Mouse (Mus musculus): ENCODE data around the gene P2rx5. TPM values are rescaled to one million over a fixed set of nuclear protein-coding genes. Genes with fewer than 3 reads are reported as not detected.

Gene P2rx5
- polyA plus RNA-seq, 1 experiment from 2014 or later: 1.8 TPM

GRCm38 (mm10) chr11:73146026-73146974 lies 13.9 kb upstream of the P2rx5 start:
- H3K9ac ChIP-seq: no peak overlapping the region
- 0 out of 2 replicates have a peak, but pooled peaks have one; percentile 39 for ATAC-seq (ENCODE audit: insufficient number of reproducible peaks, low FRiP score)
- H3K4me3 ChIP-seq: no peak overlapping the region
- no peaks in the 10 kb centered on the region for H3K36me3 ChIP-seq
- no peaks in the 10 kb centered on the region for H3K9me3 ChIP-seq (replicated peaks)
- H3K27me3 ChIP-seq (replicated peaks): no peaks in the 10 kb centered on the region
- WGBS: 61% methylated on average over 11 of the region's 11 CpGs
- H3K27ac ChIP-seq (ENCODE audit: poor library complexity, severe bottlenecking): no peak overlapping the region
- H3K4me1 ChIP-seq (replicated peaks): peaks cover 14% of the 10 kb centered on the region
- no peak overlapping the region for H3K4me2 ChIP-seq

GRCm38 (mm10) chr11:73146975-73147365 lies 13.3 kb upstream of the P2rx5 start:
- Histone ChIP-seq H3K4me2 (no peak overlapping the region), H3K27ac (ENCODE audit: poor library complexity, severe bottlenecking) (no peak overlapping the region), H3K9ac (no peak overlapping the region), H3K4me1 (replicated peaks) (peaks cover 14% of the 10 kb centered on the region), H3K9me3 (replicated peaks) (no peaks in the 10 kb centered on the region), H3K27me3 (replicated peaks) (no peaks in the 10 kb centered on the region), H3K4me3 (no peak overlapping the region), H3K36me3 (no peaks in the 10 kb centered on the region)
- ATAC-seq (ENCODE audit: insufficient number of reproducible peaks, low FRiP score): no peak
- 42% methylated on average over 7 of the region's 7 CpGs for WGBS

GRCm38 (mm10) chr11:73148209-73148608 lies 12.0 kb upstream of the P2rx5 start:
- 78% methylated on average over 9 of the region's 9 CpGs for whole genome bisulfite sequencing
- no peak overlapping the region for H3K4me2 ChIP-seq

GRCm38 (mm10) chr11:73155071-73155470 lies 5.2 kb upstream of the P2rx5 start:
- peaks cover 38% of the 10 kb centered on the region for H3K27me3 ChIP-seq (replicated peaks)
- no peak for ATAC-seq (ENCODE audit: insufficient number of reproducible peaks, low FRiP score)

More at GRCm38 (mm10) chr11:73148209-73148608, 12.0 kb upstream of the P2rx5 start:
- Histone ChIP-seq H3K4me1 (replicated peaks) (peaks cover 14% of the 10 kb centered on the region), H3K9ac (no peak overlapping the region), H3K27ac (ENCODE audit: poor library complexity, severe bottlenecking) (no peak overlapping the region), H3K4me3 (no peak overlapping the region), H3K9me3 (replicated peaks) (no peaks in the 10 kb centered on the region), H3K36me3 (no peaks in the 10 kb centered on the region), H3K27me3 (replicated peaks) (no peaks in the 10 kb centered on the region)
- no peak for ATAC-seq (ENCODE audit: insufficient number of reproducible peaks, low FRiP score)

GRCm38 (mm10) chr11:73160811-73161200 lies 585 bp downstream of the P2rx5 start:
- Histone ChIP-seq H3K4me1 (replicated peaks) (peaks cover 20% of the 10 kb centered on the region), H3K4me2 (peak overlapping the region; percentile 94), H3K36me3 (no peaks in the 10 kb centered on the region), H3K9me3 (replicated peaks) (no peaks in the 10 kb centered on the region), H3K4me3 (peak overlapping the region; percentile 57), H3K9ac (peak overlapping the region; percentile 81), H3K27me3 (replicated peaks) (peaks cover 48% of the 10 kb centered on the region), H3K27ac (ENCODE audit: poor library complexity, severe bottlenecking) (0 out of 2 replicates have a peak overlapping the region, but pooled peaks have one; percentile 20)
- no peak for ATAC-seq (ENCODE audit: insufficient number of reproducible peaks, low FRiP score)
- 18% methylated on average over 6 of the region's 6 CpGs for WGBS

More at GRCm38 (mm10) chr11:73155071-73155470, 5.2 kb upstream of the P2rx5 start:
- Histone ChIP-seq H3K36me3 (no peaks in the 10 kb centered on the region), H3K4me2 (no peak overlapping the region), H3K9me3 (replicated peaks) (no peaks in the 10 kb centered on the region), H3K4me3 (no peak overlapping the region), H3K9ac (no peak overlapping the region), H3K4me1 (replicated peaks) (peaks cover 4% of the 10 kb centered on the region), H3K27ac (ENCODE audit: poor library complexity, severe bottlenecking) (no peak overlapping the region)
- WGBS: 73% methylated on average over 6 of the region's 6 CpGs

GRCm38 (mm10) chr11:73161616-73162015 lies 1.4 kb downstream of the P2rx5 start:
- no peak overlapping the region for H3K9ac ChIP-seq
- 78% methylated on average over 4 of the region's 4 CpGs for WGBS
- H3K36me3 ChIP-seq: no peaks in the 10 kb centered on the region
- no peak overlapping the region for H3K27ac ChIP-seq (ENCODE audit: poor library complexity, severe bottlenecking)
- no peak overlapping the region; the same call in 1 of the 2 replicates for H3K4me2 ChIP-seq
- peaks cover 22% of the 10 kb centered on the region for H3K4me1 ChIP-seq (replicated peaks)
- no peak for ATAC-seq (ENCODE audit: insufficient number of reproducible peaks, low FRiP score)
- peaks cover 46% of the 10 kb centered on the region for H3K27me3 ChIP-seq (replicated peaks)
- H3K9me3 ChIP-seq (replicated peaks): no peaks in the 10 kb centered on the region
- no peak overlapping the region for H3K4me3 ChIP-seq

- Histone ChIP-seq H3K27me3 (replicated peaks) (peaks cover 39% of the 10 kb centered on the region), H3K4me3 (no peak overlapping the region), H3K4me1 (replicated peaks) (peaks cover 27% of the 10 kb centered on the region), H3K36me3 (no peaks in the 10 kb centered on the region), H3K27ac (ENCODE audit: poor library complexity, severe bottlenecking) (no peak overlapping the region), H3K9ac (no peak overlapping the region), H3K4me2 (no peak overlapping the region), H3K9me3 (replicated peaks) (no peaks in the 10 kb centered on the region)
- no peak for ATAC-seq (ENCODE audit: insufficient number of reproducible peaks, low FRiP score)
- WGBS: 72% methylated on average over 5 of the region's 5 CpGs
Measured at GRCm38 (mm10) chr11:73162284-73162683, 2.1 kb downstream of the P2rx5 start.

GRCm38 (mm10) chr11:73168071-73168470 lies 7.8 kb downstream of the P2rx5 start:
- Histone ChIP-seq H3K4me2 (no peak overlapping the region), H3K27ac (ENCODE audit: poor library complexity, severe bottlenecking) (no peak overlapping the region), H3K36me3 (peaks cover 8% of the 10 kb centered on the region; the same call in 1 of the 2 replicates), H3K27me3 (replicated peaks) (no peaks in the 10 kb centered on the region), H3K9ac (no peak overlapping the region), H3K4me1 (replicated peaks) (peaks cover 19% of the 10 kb centered on the region), H3K9me3 (replicated peaks) (no peaks in the 10 kb centered on the region), H3K4me3 (no peak overlapping the region)
- WGBS: 80% methylated on average over 8 of the region's 8 CpGs
- ATAC-seq (ENCODE audit: insufficient number of reproducible peaks, low FRiP score): no peak

- Histone ChIP-seq H3K9me3 (replicated peaks) (no peaks in the 10 kb centered on the region), H3K9ac (no peak overlapping the region), H3K36me3 (peaks cover 8% of the 10 kb centered on the region), H3K4me2 (no peak overlapping the region), H3K27me3 (replicated peaks) (no peaks in the 10 kb centered on the region), H3K4me1 (replicated peaks) (peaks cover 19% of the 10 kb centered on the region), H3K4me3 (no peak overlapping the region), H3K27ac (ENCODE audit: poor library complexity, severe bottlenecking) (no peak overlapping the region)
- no peak for ATAC-seq (ENCODE audit: insufficient number of reproducible peaks, low FRiP score)
- WGBS: 74% methylated on average over 6 of the region's 6 CpGs
Measured at GRCm38 (mm10) chr11:73168576-73168975, 8.4 kb downstream of the P2rx5 start.

- Histone ChIP-seq H3K9me3 (replicated peaks) (no peaks in the 10 kb centered on the region), H3K4me3 (no peak overlapping the region), H3K36me3 (peaks cover 9% of the 10 kb centered on the region), H3K4me1 (replicated peaks) (peaks cover 19% of the 10 kb centered on the region), H3K27ac (ENCODE audit: poor library complexity, severe bottlenecking) (no peak overlapping the region), H3K9ac (no peak overlapping the region), H3K27me3 (replicated peaks) (no peaks in the 10 kb centered on the region), H3K4me2 (no peak overlapping the region)
- ATAC-seq (ENCODE audit: insufficient number of reproducible peaks, low FRiP score): no peak; the same call in 1 of the 2 replicates
- WGBS: 41% methylated on average over 4 of the region's 4 CpGs
Measured at GRCm38 (mm10) chr11:73169231-73169630, 9.0 kb downstream of the P2rx5 start.

- Histone ChIP-seq H3K27me3 (replicated peaks) (no peaks in the 10 kb centered on the region), H3K4me3 (no peak overlapping the region), H3K4me2 (no peak overlapping the region), H3K27ac (ENCODE audit: poor library complexity, severe bottlenecking) (peak overlapping the region; percentile 10; the same call in 1 of the 2 replicates), H3K9me3 (replicated peaks) (no peaks in the 10 kb centered on the region), H3K4me1 (replicated peaks) (peaks cover 21% of the 10 kb centered on the region), H3K36me3 (peaks cover 17% of the 10 kb centered on the region), H3K9ac (no peak overlapping the region)
- 56% methylated on average over 5 of the region's 5 CpGs for WGBS
- no peak for ATAC-seq (ENCODE audit: insufficient number of reproducible peaks, low FRiP score)
Measured at GRCm38 (mm10) chr11:73172186-73172585, 12.0 kb downstream of the P2rx5 start.

Measured in heart, embryonic 12.5 days (tissue).